Mouse (Mus musculus) liver, embryonic 14.5 days (tissue): Measurements from ENCODE around the gene Amn.

ENCODE experiments used
- CTCF ChIP-seq: IDR thresholded peaks from 2 replicates; pipeline ENCODE4 v1.5.1; 2016; ENCODE audit warnings: antibody characterized with exemption, low read depth, control low read depth
- EP300 ChIP-seq: IDR thresholded peaks from 2 replicates; pipeline ENCODE4 v1.6.1; 2016; ENCODE audit warnings: antibody characterized with exemption, low read depth

- TF ChIP-seq EP300 = no peak
- TF ChIP-seq CTCF = no peak
These were observed 39.0 kb downstream of the Amn start for GRCm38 (mm10) chr12:111309931-111310330.
